Mouse (Mus musculus) T-helper 2 cell (primary cell): ENCODE data around the gene Kif26b.

Experiments
- in situ Hi-C: fragments of 300-600 bp; cut with MboI, MseI; formaldehyde crosslinking; loops from one replicate; pipeline ENCODE4 v1.15.1; 2025; ENCODE audit warnings: high pct_unique_total_duplicates

The Kif26b gene

DNA sequence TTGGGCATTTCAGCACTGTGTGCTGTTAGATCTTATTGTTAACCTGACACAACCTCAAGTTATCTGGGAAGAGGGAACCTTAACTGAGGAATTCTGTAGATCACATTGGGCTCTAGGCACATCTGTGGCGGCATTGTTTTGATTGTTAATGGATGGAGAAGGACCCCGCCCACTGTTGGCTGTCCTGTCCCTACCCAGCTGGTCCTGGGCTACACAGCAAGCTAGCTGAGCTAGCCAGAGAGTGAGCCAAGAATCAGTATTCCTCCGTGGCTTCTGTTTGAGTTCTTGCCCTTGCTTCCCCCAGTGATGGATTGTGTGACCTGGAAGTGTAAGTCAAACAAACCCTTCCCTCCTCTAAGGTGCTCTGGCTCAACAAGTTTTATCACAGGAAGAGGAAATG is 132.1 kb downstream of the Kif26b start:
- in situ Hi-C loops = no loop called here

- in situ Hi-C loops = no loop called here
Observed at GRCm38 (mm10) chr1:178661556-178661955, 132.6 kb downstream of the Kif26b start.

DNA sequence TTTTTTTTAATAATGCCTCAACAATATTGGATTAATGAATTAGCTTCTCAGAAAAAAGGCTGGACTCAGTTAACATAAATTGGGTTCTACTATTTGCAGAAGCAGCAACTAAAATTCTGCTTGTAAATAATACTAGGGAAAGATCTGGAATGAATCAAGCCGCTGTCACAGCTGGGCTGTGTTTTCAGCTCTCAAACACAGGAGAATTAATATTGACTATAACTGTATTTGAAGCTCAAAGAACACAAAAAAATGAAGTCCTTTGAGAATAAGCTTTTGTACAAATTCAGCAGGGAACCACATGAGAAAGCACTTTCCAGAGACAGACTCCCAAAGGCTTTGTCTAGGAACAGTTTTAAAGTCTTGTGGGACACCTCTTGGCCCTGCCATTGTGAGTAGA is 134.6 kb downstream of the Kif26b start:
- in situ Hi-C loops = no loop called here

GRCm38 (mm10) chr1:178664271-178664969 is 135.5 kb downstream of the Kif26b start:
- in situ Hi-C loops = no loop called here

DNA sequence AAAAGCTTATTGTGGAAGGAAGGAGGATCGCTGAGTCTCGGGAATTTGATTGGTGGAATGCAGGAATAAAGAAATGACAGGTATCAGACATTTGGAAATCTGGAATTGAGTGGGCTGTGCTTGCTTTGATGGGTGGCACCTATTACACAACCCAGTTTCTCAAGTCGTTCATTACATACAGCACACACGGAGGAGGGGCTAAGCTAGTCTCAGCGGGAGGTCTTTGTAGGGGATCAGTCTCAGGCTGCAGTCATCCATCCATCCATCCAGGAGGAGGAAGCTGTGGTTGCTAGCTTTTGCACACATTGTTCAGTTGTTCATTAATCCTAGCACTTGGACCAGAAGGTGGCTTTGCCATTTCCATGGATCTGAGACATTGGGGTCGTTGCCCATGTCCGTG is 137.6 kb downstream of the Kif26b start:
- in situ Hi-C loops = no loop called here

DNA sequence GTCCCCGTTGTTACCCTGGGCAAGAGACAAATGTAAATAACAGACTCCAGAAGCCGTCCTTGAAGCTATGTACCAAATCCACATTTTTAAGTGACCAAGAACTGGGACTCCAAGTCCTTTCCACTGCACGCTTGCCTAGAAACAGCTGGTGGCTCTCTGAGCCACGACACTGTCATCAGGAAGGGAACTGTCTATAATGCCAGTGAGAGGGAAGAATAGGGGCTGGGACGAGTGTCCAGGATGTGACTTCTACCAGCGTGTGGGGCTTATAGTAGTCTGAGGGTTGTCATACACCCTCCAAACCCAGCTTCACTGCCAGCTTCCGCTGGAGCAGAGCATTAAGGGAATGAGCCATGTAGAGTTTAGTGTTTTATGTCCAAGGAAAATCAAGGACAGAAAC is 138.9 kb downstream of the Kif26b start:
- in situ Hi-C loops = no loop called here

GRCm38 (mm10) chr1:178668907-178669306 is 140.0 kb downstream of the Kif26b start:
- in situ Hi-C loops = no loop called here

- in situ Hi-C loops = no loop called here
Observed at GRCm38 (mm10) chr1:178673051-178673450, 144.1 kb downstream of the Kif26b start.

DNA sequence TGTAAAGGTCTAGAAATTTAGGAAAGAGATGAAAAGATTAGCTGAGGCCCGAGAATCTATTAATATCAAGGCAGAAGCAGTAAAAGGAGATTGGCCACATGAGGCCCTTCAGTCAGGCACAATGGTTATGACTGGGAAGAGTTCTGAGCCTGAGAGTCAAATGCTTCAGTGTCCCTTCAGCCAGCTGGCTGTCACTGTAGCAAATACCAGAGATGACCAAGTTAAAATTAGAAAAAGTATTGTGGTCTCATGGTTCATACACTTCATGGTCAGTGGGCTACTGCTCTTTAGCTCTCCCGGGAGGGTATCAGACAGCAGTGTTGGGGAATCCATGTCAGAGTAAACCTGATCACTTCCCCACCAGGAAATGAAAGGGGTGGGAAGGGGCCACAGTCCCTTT is 144.6 kb downstream of the Kif26b start:
- in situ Hi-C loops = no loop called here

- in situ Hi-C loops = no loop called here
Observed at GRCm38 (mm10) chr1:178675542-178676252, 146.8 kb downstream of the Kif26b start.

- in situ Hi-C loops = no loop called here
Observed at GRCm38 (mm10) chr1:178677160-178677559, 148.2 kb downstream of the Kif26b start.

DNA sequence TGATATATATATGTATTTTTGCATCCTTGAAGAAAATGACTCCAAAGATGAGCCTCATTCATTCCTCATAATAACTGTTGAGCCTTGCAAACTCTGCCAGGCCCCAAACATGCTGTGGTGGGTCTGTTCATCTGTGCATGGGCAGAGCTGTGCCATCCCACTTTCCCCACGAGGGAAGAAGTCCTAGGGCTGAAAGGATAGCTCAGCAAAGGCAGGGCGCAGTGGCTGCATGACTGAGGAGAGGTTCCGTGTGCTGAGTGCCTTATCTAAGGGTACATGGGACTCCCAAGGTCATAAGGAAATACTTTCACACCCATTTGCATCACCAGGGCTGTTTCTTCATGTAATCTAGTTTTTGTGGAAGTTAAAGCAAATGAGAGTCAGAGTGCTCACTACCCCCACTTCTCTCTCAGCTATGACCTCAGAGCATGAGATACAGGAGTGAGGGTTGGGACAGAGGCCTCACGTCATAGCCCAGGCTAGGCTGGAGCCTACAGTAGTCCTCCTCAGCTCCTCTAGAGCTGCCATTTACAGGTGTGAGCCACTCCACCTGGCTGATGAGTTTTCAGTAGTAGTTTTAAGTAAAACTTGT is 148.8 kb downstream of the Kif26b start:
- in situ Hi-C loops = no loop called here

GRCm38 (mm10) chr1:178683631-178684030 is 154.7 kb downstream of the Kif26b start:
- in situ Hi-C loops = no loop called here

- in situ Hi-C loops = no loop called here
Observed at GRCm38 (mm10) chr1:178684991-178685680, 156.2 kb downstream of the Kif26b start.

DNA sequence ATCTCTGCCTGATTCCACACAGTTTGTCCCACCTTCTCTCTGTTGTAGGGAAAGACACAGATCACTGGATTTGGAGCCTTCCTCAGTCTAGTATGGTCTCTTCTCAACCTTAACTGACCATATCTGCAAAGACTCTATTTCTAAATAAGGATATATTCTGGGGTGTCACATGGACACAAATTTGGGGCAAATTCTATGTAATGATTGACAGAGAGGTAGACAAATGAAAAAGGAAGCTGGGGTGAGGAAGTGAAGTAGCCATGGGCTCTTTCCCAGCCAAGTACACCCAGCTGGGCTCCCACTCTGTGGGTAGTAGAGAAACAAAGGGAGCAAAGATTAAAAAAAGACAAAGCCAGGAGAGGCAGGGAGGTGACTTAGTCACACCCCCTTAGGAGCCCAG is 158.0 kb downstream of the Kif26b start:
- in situ Hi-C loops = no loop called here

DNA sequence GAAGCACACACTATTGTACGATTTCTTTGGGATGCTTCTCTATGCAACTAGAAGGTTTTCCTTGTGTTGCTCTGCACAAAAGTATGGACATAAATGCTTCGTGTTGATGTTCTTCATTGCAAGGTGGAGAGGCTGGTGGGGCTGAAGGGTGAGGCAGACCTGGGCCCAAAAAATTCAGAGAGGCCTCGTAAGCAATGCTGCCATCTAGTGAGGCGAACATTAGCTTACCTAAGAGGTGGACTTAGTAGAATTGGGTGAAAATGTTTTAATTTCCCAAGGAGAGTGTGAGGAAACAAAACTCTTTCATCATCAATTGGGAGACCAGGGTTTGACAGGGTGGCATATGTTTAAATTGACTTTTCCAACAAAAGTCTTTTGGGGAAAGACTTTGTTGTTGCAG is 160.6 kb downstream of the Kif26b start:
- in situ Hi-C loops = no loop called here

GRCm38 (mm10) chr1:178691679-178692078 is 162.8 kb downstream of the Kif26b start:
- in situ Hi-C loops = loop anchor here (10.0 kb wide), 1 partner anchor 1013 kb away; no protein-coding TSS in a partner anchor

DNA sequence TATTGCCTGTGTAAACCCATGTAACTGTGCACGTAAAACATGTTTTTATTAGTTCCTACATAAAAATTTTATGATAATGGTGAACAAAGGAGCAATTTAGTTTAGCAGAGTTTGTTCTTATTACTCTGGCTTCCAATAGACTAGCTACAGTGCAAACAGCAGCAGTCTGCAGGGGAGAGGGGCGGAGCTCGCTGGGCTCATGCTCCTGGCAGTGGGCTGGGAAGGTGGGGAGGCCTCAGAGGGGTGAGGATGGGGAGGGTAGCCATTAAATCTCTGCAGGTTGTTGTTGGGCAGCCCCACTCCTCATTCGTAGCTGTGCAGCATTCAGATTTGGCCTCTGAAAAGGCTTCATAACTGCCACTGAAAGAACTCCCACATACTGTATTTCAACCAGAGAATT is 171.2 kb downstream of the Kif26b start:
- in situ Hi-C loops = no loop called here

DNA sequence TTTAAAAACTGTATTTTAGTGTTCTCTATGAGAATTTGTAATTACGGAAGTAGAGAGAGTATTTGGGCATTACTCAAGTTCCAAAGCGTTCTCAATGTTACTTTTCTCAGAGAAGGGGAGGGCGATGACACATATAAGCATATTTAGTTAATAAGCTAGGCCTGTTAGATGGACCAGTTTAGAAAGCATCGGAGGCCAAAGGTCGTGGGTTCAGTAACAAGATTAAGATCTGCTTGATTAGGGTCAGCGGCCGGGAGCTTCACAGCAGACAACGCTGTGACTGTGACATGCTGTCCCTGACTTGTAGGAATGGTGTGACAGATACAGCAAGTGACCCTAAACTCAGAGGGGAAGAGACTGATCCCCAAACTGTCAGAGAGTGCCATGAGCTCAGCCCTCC is 174.6 kb downstream of the Kif26b start:
- in situ Hi-C loops = no loop called here

- in situ Hi-C loops = no loop called here
Observed at GRCm38 (mm10) chr1:178707925-178708351, 179.0 kb downstream of the Kif26b start.

- in situ Hi-C loops = no loop called here
Observed at GRCm38 (mm10) chr1:178708356-178708755, 179.4 kb downstream of the Kif26b start.

DNA sequence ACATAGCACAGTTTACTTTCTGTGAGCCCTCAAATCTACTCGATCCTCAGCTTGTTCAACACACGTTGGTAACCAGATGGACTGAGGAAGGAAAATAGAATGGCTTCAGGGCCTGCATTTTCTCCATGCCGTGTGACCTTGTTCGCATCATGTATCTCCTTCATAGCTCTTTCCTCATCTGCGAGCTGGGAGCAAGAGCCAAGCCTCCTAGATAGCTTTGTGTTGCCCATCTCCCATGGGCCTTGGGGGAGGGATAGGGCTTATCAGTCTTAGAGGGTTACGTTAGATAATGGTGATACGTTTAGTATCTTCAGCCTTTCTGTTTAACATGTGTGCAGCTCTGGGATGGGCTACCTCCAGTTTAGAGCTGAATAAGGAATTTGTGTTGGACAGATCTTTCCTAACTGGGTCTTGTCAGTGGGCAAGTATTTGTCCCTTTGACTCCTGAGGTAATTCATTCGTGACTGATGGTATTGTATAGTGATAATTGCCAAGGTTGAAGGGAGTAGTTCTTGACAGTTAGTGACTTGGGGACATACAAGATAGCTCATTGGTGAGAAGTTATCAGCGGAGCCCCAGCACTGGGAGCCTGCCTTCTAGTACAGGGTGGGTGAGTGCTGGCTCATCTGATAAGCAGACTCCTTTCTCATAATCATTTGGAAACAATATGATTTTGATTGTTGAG is 183.4 kb downstream of the Kif26b start:
- in situ Hi-C loops = no loop called here
